Mouse (Mus musculus) midbrain, embryonic 13.5 days (tissue): ENCODE data around the gene Med29. TPM values are rescaled to one million over a fixed set of nuclear protein-coding genes. Genes with fewer than 3 reads are reported as not detected.

Experiments
- ATAC-seq: fragments of 200-750 bp; cut with Nextera tagmentation; 2 replicates; pipeline ENCODE4 v1.8.0; 2017; ENCODE audit warnings: mild to moderate bottlenecking, moderate TSS enrichment, moderate library complexity
- H3K27ac ChIP-seq: fragments of 300-500 bp; sonication (generic); 2 replicates; pipeline ENCODE4 v1.5.1; 2015; ENCODE audit warnings: inconsistent platforms, mild to moderate bottlenecking, moderate library complexity
- H3K27me3 ChIP-seq: fragments of 300-500 bp; sonication (generic); 2 replicates; pipeline ENCODE4 v1.6.1; 2015; ENCODE audit warnings: mild to moderate bottlenecking, inconsistent platforms
- H3K36me3 ChIP-seq: fragments of 300-500 bp; sonication (generic); 2 replicates; pipeline ENCODE4 v1.6.1; 2015; ENCODE audit warnings: mild to moderate bottlenecking, inconsistent platforms
- H3K4me1 ChIP-seq: fragments of 300-500 bp; sonication (generic); replicated peaks from 2 replicates; pipeline ENCODE4 v1.6.1; 2015; ENCODE audit warnings: inconsistent platforms
- H3K4me2 ChIP-seq: fragments of 300-500 bp; sonication (generic); replicated peaks from 2 replicates; pipeline ENCODE4 v1.6.1; 2015; ENCODE audit warnings: moderate library complexity, mild to moderate bottlenecking, inconsistent platforms
- H3K4me3 ChIP-seq: fragments of 300-500 bp; sonication (generic); replicated peaks from 2 replicates; pipeline ENCODE4 v1.5.1; 2015; ENCODE audit warnings: mild to moderate bottlenecking, inconsistent platforms
- H3K9ac ChIP-seq: fragments of 300-500 bp; sonication (generic); replicated peaks from 2 replicates; pipeline ENCODE4 v1.6.1; 2015; ENCODE audit warnings: mild to moderate bottlenecking, inconsistent platforms
- H3K9me3 ChIP-seq: fragments of 300-500 bp; sonication (generic); 2 replicates; pipeline ENCODE4 v1.6.1; 2016; ENCODE audit warnings: mild to moderate bottlenecking, inconsistent platforms
- WGBS: fragments of 180-500 bp; shearing (Covaris S2); methylation state at CpG from one replicate; pipeline ENCODE4 v1.1.7; 2015; 5-methylcytosine and 5-hydroxymethylcytosine counted together
- polyA plus RNA-seq: library from polyadenylated mRNA; unstranded; fragments of >200 nt; fragmentation: Nextera tagmentation; extraction: Ambion mirVana; gene quantifications from 2 replicates; pipeline ENCODE4 v1.2.1, GENCODE M21; 2015

The Med29 gene
- 43.4 and 49.5 TPM in 2 replicates for polyA plus RNA-seq

- Histone ChIP-seq H3K4me1 (peaks cover 20% of the 10 kb centered on the region), H3K9me3 (no peaks in the 10 kb centered on the region), H3K36me3 (peaks cover 59% of the 10 kb centered on the region), H3K27me3 (no peaks in the 10 kb centered on the region), H3K27ac (peak within 1 kb of the TSS; percentile 70), H3K4me2 (peak within 1 kb of the TSS; percentile 98), H3K9ac (peak within 1 kb of the TSS; percentile 93), H3K4me3 (peak within 1 kb of the TSS; percentile 83)
- under 1% methylated on average over 58 of the region's 58 CpGs for WGBS
- peak; percentile 99 for ATAC-seq
These were observed at the start of gene Med29, which contains the start of gene Paf1 for GRCm38 (mm10) chr7:28392429-28393271. Gene Med29, minus strand, starts transcription at chr7:28392708. Gene Paf1, plus strand, starts transcription at chr7:28392951.

GRCm38 (mm10) chr7:28441776-28442485, 49.4 kb upstream of the Med29 start:
- no peaks in the 10 kb centered on the region for H3K9me3 ChIP-seq
- H3K4me1 ChIP-seq: peaks cover 9% of the 10 kb centered on the region
- H3K36me3 ChIP-seq: no peaks in the 10 kb centered on the region
- no peak for ATAC-seq
- WGBS: 93% methylated on average over 14 of the region's 14 CpGs
- H3K27ac ChIP-seq: no peak overlapping the region
- no peak overlapping the region for H3K9ac ChIP-seq
- H3K4me2 ChIP-seq: no peak overlapping the region
- H3K4me3 ChIP-seq: no peak overlapping the region
- peaks cover 8% of the 10 kb centered on the region for H3K27me3 ChIP-seq

DNA sequence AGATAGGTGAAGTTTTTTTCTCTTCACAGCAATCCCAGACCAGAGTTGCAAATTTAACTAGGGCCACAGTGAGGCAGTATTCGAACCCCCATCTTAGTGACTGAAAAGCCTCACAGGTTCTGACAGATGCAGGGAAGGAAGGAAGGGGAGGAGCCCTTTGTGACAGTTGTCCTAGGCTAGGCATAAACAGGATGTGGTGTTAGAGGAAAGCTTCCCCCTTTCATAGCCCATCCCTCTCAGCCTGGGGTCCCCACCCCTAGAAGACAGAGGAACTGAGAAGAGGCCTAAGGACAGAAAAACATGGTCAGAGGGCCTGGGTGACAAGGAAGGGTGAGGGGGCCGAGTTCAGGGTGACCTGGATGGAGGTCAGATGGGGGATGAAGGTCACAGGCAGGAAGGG, 48.2 kb upstream of the Med29 start:
- WGBS: 46% methylated on average over 2 of the region's 2 CpGs
- no peaks in the 10 kb centered on the region for H3K9me3 ChIP-seq
- peaks cover 8% of the 10 kb centered on the region; the same call in 1 of the 2 replicates for H3K4me1 ChIP-seq
- peaks cover 4% of the 10 kb centered on the region for H3K27me3 ChIP-seq
- ATAC-seq: no peak
- no peak overlapping the region for H3K4me2 ChIP-seq
- H3K27ac ChIP-seq: no peak overlapping the region
- no peak overlapping the region for H3K9ac ChIP-seq
- H3K36me3 ChIP-seq: no peaks in the 10 kb centered on the region
- H3K4me3 ChIP-seq: no peak overlapping the region

GRCm38 (mm10) chr7:28438771-28439170, 46.3 kb upstream of the Med29 start:
- H3K27ac ChIP-seq: no peak overlapping the region
- H3K4me1 ChIP-seq: peaks cover 27% of the 10 kb centered on the region
- no peaks in the 10 kb centered on the region for H3K36me3 ChIP-seq
- H3K9ac ChIP-seq: no peak overlapping the region
- H3K9me3 ChIP-seq: no peaks in the 10 kb centered on the region
- no peaks in the 10 kb centered on the region for H3K27me3 ChIP-seq
- 84% methylated on average over 2 of the region's 2 CpGs for WGBS
- ATAC-seq: no peak
- no peak overlapping the region for H3K4me3 ChIP-seq
- no peak overlapping the region for H3K4me2 ChIP-seq

GRCm38 (mm10) chr7:28437964-28438363, 45.5 kb upstream of the Med29 start:
- no peaks in the 10 kb centered on the region for H3K27me3 ChIP-seq
- H3K36me3 ChIP-seq: 0 out of 2 replicates have a peak, but pooled peaks cover 4% of the 10 kb centered on the region
- H3K4me1 ChIP-seq: peaks cover 35% of the 10 kb centered on the region
- ATAC-seq: no peak
- H3K9me3 ChIP-seq: no peaks in the 10 kb centered on the region
- H3K4me2 ChIP-seq: no peak overlapping the region
- H3K27ac ChIP-seq: no peak overlapping the region
- H3K4me3 ChIP-seq: no peak overlapping the region
- H3K9ac ChIP-seq: no peak overlapping the region

DNA sequence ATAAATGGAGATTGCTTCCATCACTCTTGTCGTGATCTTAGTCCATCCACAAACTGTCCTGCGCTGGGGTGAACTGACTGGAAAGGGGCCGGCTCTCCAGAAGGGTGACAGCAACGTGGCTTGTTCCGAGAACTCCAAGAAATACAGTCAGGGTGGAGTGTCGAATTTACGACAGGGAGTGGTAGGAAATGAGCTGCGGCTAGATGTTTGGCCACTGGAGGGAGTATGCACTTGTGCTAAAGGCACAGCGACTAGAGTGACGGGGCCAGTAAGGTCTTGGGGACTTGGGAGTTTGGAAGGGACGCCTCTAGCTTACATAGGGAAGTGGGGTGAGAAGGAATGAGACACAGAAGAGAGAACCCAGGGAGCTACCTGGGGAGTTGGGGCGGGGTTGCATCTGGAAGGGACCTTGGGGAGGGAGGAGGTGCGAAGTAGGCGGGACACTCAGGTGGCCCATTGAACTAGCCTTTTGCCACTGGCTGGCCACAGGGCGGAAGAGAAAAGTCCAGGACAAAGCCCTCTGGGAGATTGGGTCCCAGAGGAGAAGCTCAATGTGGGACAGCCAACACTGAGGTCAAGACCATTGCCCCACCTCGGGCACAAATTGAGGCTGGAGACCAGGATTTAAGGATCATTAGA, 44.5 kb upstream of the Med29 start, which contains the start of gene Gmfg:
TSS of gene Gmfg (plus strand) at position 516 of the 639 bp plus-strand sequence.
- Histone ChIP-seq H3K4me3 (peak within 1 kb of the TSS; percentile 95), H3K27ac (peak within 1 kb of the TSS; percentile 70), H3K9ac (peak within 1 kb of the TSS; percentile 53), H3K4me1 (peaks cover 44% of the 10 kb centered on the region), H3K9me3 (no peaks in the 10 kb centered on the region), H3K4me2 (peak within 1 kb of the TSS; percentile 62), H3K36me3 (0 out of 2 replicates have a peak, but pooled peaks cover 9% of the 10 kb centered on the region), H3K27me3 (no peaks in the 10 kb centered on the region)
- ATAC-seq: peak; percentile 17; the same call in 1 of the 2 replicates
- WGBS: 3% methylated on average over 16 of the region's 16 CpGs

DNA sequence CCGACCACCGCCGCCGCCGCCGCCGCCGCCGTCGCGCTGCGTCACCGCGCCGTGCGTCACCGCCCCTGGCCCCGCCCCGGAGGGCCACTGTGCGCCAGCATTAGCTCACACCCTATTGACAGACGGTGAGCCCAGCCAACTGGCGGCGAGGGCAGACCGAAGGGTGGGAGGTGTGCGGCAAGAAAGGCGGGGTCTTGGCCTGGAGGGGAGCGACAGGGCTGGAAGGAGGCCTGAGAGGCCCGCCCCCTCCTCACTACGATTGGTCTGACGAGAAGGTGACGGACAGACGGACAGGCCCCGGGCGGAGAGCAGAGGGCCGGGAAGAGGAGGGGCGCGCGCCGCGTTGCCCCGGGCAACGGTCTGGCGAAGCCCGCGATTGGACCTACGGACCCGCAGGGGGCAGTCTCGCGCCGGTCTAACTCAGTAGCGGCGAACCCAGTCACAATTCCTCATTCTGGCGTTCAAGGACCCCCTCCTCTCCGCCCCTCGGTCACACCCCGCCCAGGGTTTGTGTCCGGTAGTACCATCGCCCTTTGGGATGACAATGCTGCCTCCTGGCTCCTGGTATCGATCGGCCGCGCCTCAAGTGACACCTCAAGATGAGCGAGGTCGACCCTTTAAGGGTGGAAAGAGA, 43.9 kb upstream of the Med29 start:
- Histone ChIP-seq H3K27ac (peak overlapping the region; percentile 74), H3K9ac (peak overlapping the region; percentile 97), H3K4me3 (peak overlapping the region; percentile 95), H3K9me3 (no peaks in the 10 kb centered on the region), H3K36me3 (0 out of 2 replicates have a peak, but pooled peaks cover 12% of the 10 kb centered on the region), H3K4me2 (peak overlapping the region; percentile 62), H3K27me3 (no peaks in the 10 kb centered on the region), H3K4me1 (peaks cover 51% of the 10 kb centered on the region)
- peak; percentile 99 for ATAC-seq
- WGBS: under 1% methylated on average over 49 of the region's 64 CpGs

DNA sequence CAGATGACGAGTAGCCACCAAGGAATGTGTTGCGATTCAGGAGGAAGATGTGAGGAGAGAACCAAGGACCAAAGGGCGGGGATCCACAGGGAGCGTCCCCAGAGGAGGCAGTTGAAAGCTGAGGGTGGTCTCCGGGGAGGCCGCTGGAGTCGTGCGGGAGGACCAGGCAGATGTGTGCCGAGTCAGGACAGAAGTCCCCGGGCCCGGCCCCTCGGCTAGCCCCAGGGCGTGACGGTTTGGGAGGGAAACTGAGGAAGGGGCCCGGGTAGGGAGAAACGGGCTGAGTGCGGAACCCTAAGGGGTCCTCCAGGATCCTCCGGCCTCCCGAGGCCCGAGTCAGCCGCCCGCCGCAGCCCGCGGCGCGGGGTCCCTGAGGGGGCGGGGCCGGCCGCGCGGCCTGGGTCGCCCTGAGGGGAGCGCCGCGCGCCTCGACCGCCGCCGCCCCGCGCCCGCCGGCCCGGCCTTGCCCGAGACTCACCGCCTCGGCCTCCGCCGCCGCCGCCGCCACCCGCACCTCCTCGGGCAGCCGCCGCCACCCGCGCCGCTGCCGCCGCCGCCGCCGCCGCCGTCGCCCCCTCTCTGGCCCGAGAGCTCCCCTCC, 43.3 kb upstream of the Med29 start:
- Histone ChIP-seq H3K4me1 (peaks cover 54% of the 10 kb centered on the region), H3K4me3 (peak overlapping the region; percentile 95), H3K9ac (peak overlapping the region; percentile 97), H3K9me3 (no peaks in the 10 kb centered on the region), H3K27me3 (no peaks in the 10 kb centered on the region), H3K4me2 (peak overlapping the region; percentile 87), H3K36me3 (0 out of 2 replicates have a peak, but pooled peaks cover 16% of the 10 kb centered on the region), H3K27ac (peak overlapping the region; percentile 74)
- whole genome bisulfite sequencing: under 1% methylated on average over 34 of the region's 70 CpGs
- peak; percentile 65 for ATAC-seq

GRCm38 (mm10) chr7:28432252-28432651, 39.7 kb upstream of the Med29 start:
- WGBS: 97% methylated on average over 2 of the region's 2 CpGs
- no peak overlapping the region for H3K9ac ChIP-seq

DNA sequence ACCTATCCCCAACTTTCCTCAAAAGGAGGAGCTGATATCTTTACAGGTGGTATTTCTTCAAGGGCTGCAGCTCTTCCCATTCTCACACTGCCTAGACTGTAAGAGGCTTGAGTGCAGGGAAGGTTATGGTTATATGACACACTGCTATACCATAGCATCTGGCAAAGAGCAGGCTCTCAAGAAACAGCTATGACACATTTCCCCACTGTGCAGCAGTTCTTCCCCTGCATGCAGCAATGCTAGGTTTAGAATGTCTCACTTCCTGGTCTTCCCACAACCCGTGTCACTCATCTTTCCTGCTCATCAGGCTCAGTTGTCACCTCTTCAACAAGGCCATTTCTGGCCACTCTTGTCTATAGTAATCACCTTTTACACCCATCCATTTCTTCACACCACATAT, 38.0 kb upstream of the Med29 start:
- 87% methylated on average over 1 of the region's 1 CpGs for WGBS

More at GRCm38 (mm10) chr7:28432252-28432651, 39.7 kb upstream of the Med29 start:
- 0 out of 2 replicates have a peak, but pooled peaks cover 19% of the 10 kb centered on the region for H3K36me3 ChIP-seq
- no peak overlapping the region for H3K4me2 ChIP-seq
- H3K9me3 ChIP-seq: no peaks in the 10 kb centered on the region
- H3K4me3 ChIP-seq: no peak overlapping the region
- no peaks in the 10 kb centered on the region for H3K27me3 ChIP-seq
- peaks cover 52% of the 10 kb centered on the region for H3K4me1 ChIP-seq
- no peak overlapping the region for H3K27ac ChIP-seq
- ATAC-seq: no peak

DNA sequence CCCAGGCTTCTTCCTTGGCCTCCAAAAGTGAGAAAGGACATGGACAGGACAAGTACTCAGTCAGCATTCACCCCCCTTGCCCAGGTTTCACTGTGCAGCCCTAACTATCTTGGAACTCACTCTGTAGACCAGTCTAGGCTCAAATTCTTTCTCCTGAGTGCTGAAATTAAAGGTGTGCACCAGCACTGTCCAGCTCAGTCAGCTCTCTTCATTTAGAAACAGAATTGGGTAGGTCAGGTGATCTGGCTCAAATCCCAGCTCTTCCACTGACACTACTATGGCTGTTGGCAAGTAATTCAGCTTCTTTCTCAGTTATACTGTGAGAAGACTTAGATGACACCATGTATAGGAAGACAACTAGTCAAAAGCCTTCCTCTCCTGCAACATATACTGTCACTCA, 35.2 kb upstream of the Med29 start:
- Histone ChIP-seq H3K4me2 (no peak overlapping the region), H3K27ac (no peak overlapping the region)
- ATAC-seq: no peak

More for the DNA sequence above, 38.0 kb upstream of the Med29 start:
- H3K4me1 ChIP-seq: peaks cover 48% of the 10 kb centered on the region
- no peak overlapping the region for H3K27ac ChIP-seq
- no peak overlapping the region for H3K4me3 ChIP-seq
- H3K36me3 ChIP-seq: 0 out of 2 replicates have a peak, but pooled peaks cover 19% of the 10 kb centered on the region
- H3K9me3 ChIP-seq: no peaks in the 10 kb centered on the region
- no peak for ATAC-seq
- H3K4me2 ChIP-seq: no peak overlapping the region
- H3K9ac ChIP-seq: no peak overlapping the region
- no peaks in the 10 kb centered on the region for H3K27me3 ChIP-seq

More for the DNA sequence above, 35.2 kb upstream of the Med29 start:
- Histone ChIP-seq H3K36me3 (peaks cover 24% of the 10 kb centered on the region), H3K27me3 (no peaks in the 10 kb centered on the region), H3K4me3 (no peak overlapping the region), H3K9ac (no peak overlapping the region), H3K4me1 (peaks cover 20% of the 10 kb centered on the region), H3K9me3 (no peaks in the 10 kb centered on the region)
